Mouse (Mus musculus): ENCODE results near the gene Elane. TPM values are rescaled to one million over a fixed set of nuclear protein-coding genes. Genes with fewer than 3 reads are reported as not detected.

Elane gene
- polyA plus RNA-seq, 1 experiment from 2014 or later = 1.1 TPM

DNA sequence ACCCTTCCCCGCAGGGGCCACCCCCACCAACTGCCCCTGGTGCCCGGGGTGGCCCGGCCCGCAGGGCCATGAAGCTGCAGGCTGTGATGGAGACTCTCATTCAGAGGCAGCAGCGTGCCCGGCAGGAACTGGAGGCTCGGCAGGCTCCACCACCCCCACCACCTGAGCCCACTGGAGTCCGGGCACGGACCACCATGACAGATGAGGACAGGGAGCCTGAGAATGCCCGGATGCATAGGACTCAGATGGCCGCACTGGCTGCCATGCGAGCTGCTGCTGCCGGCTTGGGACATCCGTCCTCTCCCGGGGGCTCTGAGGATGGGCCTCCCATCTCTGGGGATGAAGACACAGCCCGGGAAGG lies 44.8 kb downstream of the Elane start:
- Histone ChIP-seq H3K9me3 (replicated peaks; ENCODE audit: control insufficient read depth, low read length) (no peaks in the 10 kb centered on the region), H3K27ac (ENCODE audit: low read length) (no peak overlapping the region), H3K27me3 (ENCODE audit: control insufficient read depth, insufficient read depth, low read length) (no peaks in the 10 kb centered on the region), H3K9ac (ENCODE audit: low read length) (no peak overlapping the region), H3K36me3 (ENCODE audit: control insufficient read depth, insufficient read depth) (no peaks in the 10 kb centered on the region), H3K4me2 (ENCODE audit: low read depth, low read length) (no peak overlapping the region), H3K4me1 (ENCODE audit: control insufficient read depth, insufficient read depth, low read length) (peaks cover 38% of the 10 kb centered on the region), H3K4me3 (ENCODE audit: low read length) (no peak overlapping the region)
- WGBS = 90% methylated on average over 16 of the region's 16 CpGs
- no peak for ATAC-seq (replicated peaks; ENCODE audit: extremely low read depth, insufficient read depth, low FRiP score)

DNA sequence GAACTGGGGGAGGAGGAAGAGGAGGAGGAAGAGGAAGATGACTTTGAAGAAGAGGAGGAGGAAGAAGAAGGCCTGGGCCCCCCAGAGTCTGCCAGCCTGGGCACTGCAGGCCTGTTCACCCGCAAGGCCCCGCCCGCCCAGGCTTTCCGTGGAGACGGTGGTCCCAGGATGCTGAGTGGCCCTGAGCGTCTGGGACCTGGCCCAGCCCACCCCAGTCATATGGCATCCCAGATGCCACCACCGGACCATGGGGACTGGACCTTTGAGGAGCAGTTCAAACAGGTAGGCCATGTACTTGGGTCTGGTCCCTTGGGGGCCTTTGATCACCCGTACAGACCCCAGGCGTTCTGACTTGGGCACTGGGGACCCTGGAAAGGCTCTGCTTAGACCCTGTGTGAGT lies 45.8 kb downstream of the Elane start:
- 83% methylated on average over 9 of the region's 9 CpGs for whole genome bisulfite sequencing
- Histone ChIP-seq H3K9me3 (replicated peaks; ENCODE audit: control insufficient read depth, low read length) (no peaks in the 10 kb centered on the region), H3K27ac (ENCODE audit: low read length) (no peak overlapping the region), H3K4me1 (ENCODE audit: control insufficient read depth, insufficient read depth, low read length) (peaks cover 40% of the 10 kb centered on the region), H3K4me3 (ENCODE audit: low read length) (no peak overlapping the region), H3K27me3 (ENCODE audit: control insufficient read depth, insufficient read depth, low read length) (no peaks in the 10 kb centered on the region), H3K4me2 (ENCODE audit: low read depth, low read length) (no peak overlapping the region), H3K36me3 (ENCODE audit: control insufficient read depth, insufficient read depth) (no peaks in the 10 kb centered on the region), H3K9ac (ENCODE audit: low read length) (no peak overlapping the region; the same call in 1 of the 2 replicates)
- no peak for ATAC-seq (replicated peaks; ENCODE audit: extremely low read depth, insufficient read depth, low FRiP score)

DNA sequence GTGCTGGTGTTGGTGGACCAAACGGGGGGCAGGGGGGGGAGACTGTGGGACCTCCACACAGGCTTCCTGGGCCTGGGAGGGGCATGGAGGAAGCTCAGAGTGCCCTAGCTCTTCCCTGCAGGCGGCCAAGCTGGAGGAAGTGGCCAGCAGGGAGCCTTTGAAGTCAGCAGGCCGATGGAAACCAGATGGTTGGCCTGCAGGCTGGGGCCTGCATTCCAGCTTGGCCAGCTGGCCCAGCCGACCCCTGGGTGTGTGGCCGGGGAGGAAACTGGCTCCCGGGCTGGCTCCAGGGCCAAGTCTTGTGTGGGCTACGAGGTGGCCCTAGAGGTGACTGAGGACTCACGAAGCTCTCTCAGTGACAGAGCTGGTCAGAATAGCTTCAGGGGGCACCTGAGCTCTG lies 46.7 kb downstream of the Elane start:
- no peak overlapping the region for H3K4me2 ChIP-seq (ENCODE audit: low read depth, low read length)
- no peaks in the 10 kb centered on the region for H3K36me3 ChIP-seq (ENCODE audit: control insufficient read depth, insufficient read depth)
- H3K27ac ChIP-seq (ENCODE audit: low read length) = peak overlapping the region; percentile 29; the same call in 1 of the 2 replicates
- WGBS = 13% methylated on average over 8 of the region's 8 CpGs
- H3K9me3 ChIP-seq (replicated peaks; ENCODE audit: control insufficient read depth, low read length) = no peaks in the 10 kb centered on the region
- H3K4me3 ChIP-seq (ENCODE audit: low read length) = no peak overlapping the region
- ATAC-seq (replicated peaks; ENCODE audit: extremely low read depth, insufficient read depth, low FRiP score) = no peak
- H3K9ac ChIP-seq (ENCODE audit: low read length) = peak overlapping the region; percentile 51
- H3K27me3 ChIP-seq (ENCODE audit: control insufficient read depth, insufficient read depth, low read length) = no peaks in the 10 kb centered on the region
- H3K4me1 ChIP-seq (ENCODE audit: control insufficient read depth, insufficient read depth, low read length) = peaks cover 50% of the 10 kb centered on the region

DNA sequence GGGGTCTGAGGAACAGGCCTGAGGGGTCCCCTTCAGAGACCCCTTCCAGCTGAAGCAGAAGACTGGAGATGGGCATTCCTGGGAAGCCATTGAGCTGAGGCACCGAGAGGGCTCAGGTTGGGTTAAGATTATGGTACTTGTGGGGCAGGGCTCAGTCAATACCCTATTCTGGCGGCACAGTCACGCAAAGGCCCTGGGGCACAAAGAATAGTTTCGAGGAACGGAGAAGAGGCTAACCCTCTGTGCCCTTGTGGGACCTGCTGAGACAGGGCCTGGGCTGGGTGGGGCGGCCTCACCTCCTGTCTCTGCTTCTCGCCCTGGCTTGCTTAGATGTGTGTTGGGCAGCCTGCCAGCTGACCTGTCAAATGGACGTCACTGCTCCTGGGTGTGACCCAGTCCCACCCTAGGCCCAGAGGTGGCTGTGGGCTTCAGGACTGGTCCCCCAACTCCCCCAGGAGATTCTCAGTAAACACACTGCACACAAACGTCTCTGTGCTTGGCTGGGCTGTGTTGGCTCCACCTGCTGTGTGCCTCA lies 47.2 kb downstream of the Elane start:
- Histone ChIP-seq H3K27me3 (ENCODE audit: control insufficient read depth, insufficient read depth, low read length) (no peaks in the 10 kb centered on the region), H3K36me3 (ENCODE audit: control insufficient read depth, insufficient read depth) (no peaks in the 10 kb centered on the region), H3K4me2 (ENCODE audit: low read depth, low read length) (no peak overlapping the region), H3K9me3 (replicated peaks; ENCODE audit: control insufficient read depth, low read length) (no peaks in the 10 kb centered on the region), H3K4me1 (ENCODE audit: control insufficient read depth, insufficient read depth, low read length) (peaks cover 54% of the 10 kb centered on the region), H3K4me3 (ENCODE audit: low read length) (no peak overlapping the region), H3K27ac (ENCODE audit: low read length) (0 out of 2 replicates have a peak overlapping the region, but pooled peaks have one; percentile 29), H3K9ac (ENCODE audit: low read length) (peak overlapping the region; percentile 51)
- no peak for ATAC-seq (replicated peaks; ENCODE audit: extremely low read depth, insufficient read depth, low FRiP score)
- WGBS = 58% methylated on average over 9 of the region's 9 CpGs

DNA sequence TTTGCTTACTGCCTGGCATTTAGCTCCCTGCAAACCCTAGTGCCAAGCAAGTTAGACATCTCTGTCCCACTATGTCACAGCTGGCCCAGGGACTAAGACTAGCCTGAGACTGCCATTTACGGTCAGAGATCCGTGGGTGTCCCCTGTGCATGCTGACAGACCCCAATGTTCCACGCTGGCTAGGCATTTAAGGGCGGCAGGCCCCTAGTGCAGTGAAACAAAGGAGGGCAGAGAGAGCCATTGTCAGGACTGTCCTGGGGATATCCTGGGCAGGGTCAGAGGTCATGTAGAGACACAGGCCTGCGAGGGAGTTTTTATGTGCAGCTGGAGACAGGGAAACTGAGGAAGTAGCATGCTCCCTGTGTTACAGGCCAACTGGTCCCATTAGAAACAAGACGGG lies 47.8 kb downstream of the Elane start:
- Histone ChIP-seq H3K4me2 (ENCODE audit: low read depth, low read length) (no peak overlapping the region), H3K27ac (ENCODE audit: low read length) (no peak overlapping the region), H3K4me3 (ENCODE audit: low read length) (no peak overlapping the region), H3K4me1 (ENCODE audit: control insufficient read depth, insufficient read depth, low read length) (peaks cover 52% of the 10 kb centered on the region), H3K27me3 (ENCODE audit: control insufficient read depth, insufficient read depth, low read length) (no peaks in the 10 kb centered on the region), H3K9ac (ENCODE audit: low read length) (no peak overlapping the region), H3K36me3 (ENCODE audit: control insufficient read depth, insufficient read depth) (no peaks in the 10 kb centered on the region), H3K9me3 (replicated peaks; ENCODE audit: control insufficient read depth, low read length) (no peaks in the 10 kb centered on the region)
- 72% methylated on average over 6 of the region's 6 CpGs for WGBS
- ATAC-seq (replicated peaks; ENCODE audit: extremely low read depth, insufficient read depth, low FRiP score) = no peak

DNA sequence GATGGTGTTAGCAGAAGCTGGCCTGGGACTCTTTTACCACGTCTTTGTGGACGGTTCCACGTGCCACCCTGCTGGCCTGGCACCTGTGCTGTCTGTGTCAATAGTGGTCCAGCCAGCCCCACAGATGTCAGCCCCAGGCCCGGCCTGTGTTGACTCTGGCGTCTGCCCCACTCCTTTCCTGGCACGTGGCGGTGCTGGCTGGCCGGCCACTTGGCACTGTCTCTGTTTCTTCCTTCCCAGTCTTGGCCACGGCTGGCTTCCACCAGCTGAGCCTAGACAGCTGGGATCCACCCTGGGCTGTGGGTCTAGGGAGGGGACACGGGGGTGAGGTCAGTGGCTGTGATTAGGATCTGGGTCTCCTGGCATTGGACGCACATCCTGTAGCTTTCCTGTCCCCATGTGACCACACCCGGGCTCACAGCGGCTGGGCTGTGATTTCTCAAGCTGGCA lies 48.2 kb downstream of the Elane start:
- Histone ChIP-seq H3K4me2 (ENCODE audit: low read depth, low read length) (no peak overlapping the region), H3K36me3 (ENCODE audit: control insufficient read depth, insufficient read depth) (no peaks in the 10 kb centered on the region)

DNA sequence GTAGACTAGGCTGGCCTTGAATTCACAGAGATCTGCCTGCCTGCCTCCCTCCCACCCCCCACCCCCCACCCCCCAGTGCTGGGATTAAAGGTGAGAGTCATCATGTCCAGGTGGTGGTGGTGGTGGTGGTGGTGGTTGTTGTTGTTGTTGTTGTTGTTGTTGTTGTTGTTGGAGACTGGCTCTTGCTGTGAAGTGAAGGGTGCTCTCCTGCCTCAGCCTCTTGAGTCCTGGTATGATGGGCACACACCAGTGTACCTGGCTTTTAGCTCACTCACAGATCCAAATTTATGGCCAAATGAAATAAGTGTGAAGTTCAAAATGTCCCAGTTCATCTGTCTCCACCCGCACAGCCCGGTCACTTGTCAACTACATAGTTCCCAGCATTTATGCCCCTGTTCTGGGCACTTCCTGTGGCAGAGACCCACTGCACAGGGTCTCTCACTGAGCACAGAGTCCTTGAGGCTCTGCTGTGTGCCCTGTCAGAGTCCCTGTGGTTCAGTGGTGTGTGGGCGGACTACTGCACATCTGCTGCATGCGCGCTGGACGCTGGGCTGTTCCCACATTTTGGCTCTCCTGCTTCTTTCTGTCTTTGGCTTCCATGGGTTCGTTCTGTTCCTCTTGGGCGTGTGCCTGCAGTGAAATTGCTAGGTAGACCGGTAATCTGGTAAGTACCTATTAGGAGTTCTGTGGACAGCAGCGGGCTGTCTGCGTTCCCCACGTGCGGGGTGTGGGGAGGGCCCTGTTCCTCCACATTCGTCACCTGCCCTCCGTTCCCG lies 48.9 kb downstream of the Elane start:
- Histone ChIP-seq H3K4me2 (ENCODE audit: low read depth, low read length) (no peak overlapping the region), H3K4me3 (ENCODE audit: low read length) (no peak overlapping the region), H3K4me1 (ENCODE audit: control insufficient read depth, insufficient read depth, low read length) (peaks cover 52% of the 10 kb centered on the region), H3K27ac (ENCODE audit: low read length) (no peak overlapping the region), H3K9ac (ENCODE audit: low read length) (no peak overlapping the region), H3K9me3 (replicated peaks; ENCODE audit: control insufficient read depth, low read length) (no peaks in the 10 kb centered on the region), H3K36me3 (ENCODE audit: control insufficient read depth, insufficient read depth) (no peaks in the 10 kb centered on the region), H3K27me3 (ENCODE audit: control insufficient read depth, insufficient read depth, low read length) (no peaks in the 10 kb centered on the region)
- ATAC-seq (replicated peaks; ENCODE audit: extremely low read depth, insufficient read depth, low FRiP score) = no peak
- WGBS = 87% methylated on average over 16 of the region's 16 CpGs

More for the DNA sequence above, 48.2 kb downstream of the Elane start:
- H3K27me3 ChIP-seq (ENCODE audit: control insufficient read depth, insufficient read depth, low read length) = no peaks in the 10 kb centered on the region
- 46% methylated on average over 13 of the region's 13 CpGs for WGBS
- no peak overlapping the region for H3K27ac ChIP-seq (ENCODE audit: low read length)
- no peak overlapping the region for H3K4me3 ChIP-seq (ENCODE audit: low read length)
- peaks cover 49% of the 10 kb centered on the region for H3K4me1 ChIP-seq (ENCODE audit: control insufficient read depth, insufficient read depth, low read length)
- H3K9ac ChIP-seq (ENCODE audit: low read length) = no peak overlapping the region
- no peaks in the 10 kb centered on the region for H3K9me3 ChIP-seq (replicated peaks; ENCODE audit: control insufficient read depth, low read length)
- ATAC-seq (replicated peaks; ENCODE audit: extremely low read depth, insufficient read depth, low FRiP score) = peak; percentile 52

DNA sequence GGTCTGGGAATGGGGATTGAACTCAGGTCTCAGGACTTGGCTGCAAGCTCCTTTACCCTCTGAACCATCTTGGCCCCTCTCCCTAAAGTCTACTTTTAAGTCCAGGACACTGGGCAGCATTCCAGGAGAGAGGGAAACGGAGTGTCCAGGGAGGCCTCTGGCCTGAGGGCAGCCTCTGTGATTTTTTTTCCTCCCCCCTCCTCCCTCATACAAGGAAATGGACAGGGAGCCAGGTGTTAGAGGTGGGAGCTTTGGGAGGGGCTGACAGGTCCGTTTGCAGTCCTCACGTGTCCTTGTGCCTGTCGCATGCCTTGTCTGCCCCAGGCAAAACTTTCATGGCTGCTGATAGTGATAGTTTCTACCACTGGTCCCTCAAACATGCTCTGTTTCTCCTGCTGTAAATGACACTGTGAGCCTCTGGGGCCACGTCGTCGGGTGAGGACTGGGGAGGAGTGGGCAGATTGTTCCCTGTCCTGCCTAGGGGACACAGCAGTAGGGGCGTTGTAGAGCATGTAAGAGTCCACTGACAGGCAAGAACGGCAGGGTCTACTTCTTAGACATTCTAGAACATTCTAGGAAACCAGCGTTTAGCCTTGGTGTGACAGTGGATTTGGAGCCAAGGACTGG lies 50.4 kb downstream of the Elane start:
- Histone ChIP-seq H3K36me3 (ENCODE audit: control insufficient read depth, insufficient read depth) (no peaks in the 10 kb centered on the region), H3K27ac (ENCODE audit: low read length) (peak overlapping the region; percentile 66), H3K27me3 (ENCODE audit: control insufficient read depth, insufficient read depth, low read length) (no peaks in the 10 kb centered on the region), H3K4me2 (ENCODE audit: low read depth, low read length) (peak overlapping the region; percentile 60), H3K4me1 (ENCODE audit: control insufficient read depth, insufficient read depth, low read length) (peaks cover 62% of the 10 kb centered on the region), H3K9me3 (replicated peaks; ENCODE audit: control insufficient read depth, low read length) (no peaks in the 10 kb centered on the region), H3K4me3 (ENCODE audit: low read length) (peak overlapping the region; percentile 36), H3K9ac (ENCODE audit: low read length) (no peak overlapping the region)
- 27% methylated on average over 10 of the region's 10 CpGs for WGBS
- no peak for ATAC-seq (replicated peaks; ENCODE audit: extremely low read depth, insufficient read depth, low FRiP score)

DNA sequence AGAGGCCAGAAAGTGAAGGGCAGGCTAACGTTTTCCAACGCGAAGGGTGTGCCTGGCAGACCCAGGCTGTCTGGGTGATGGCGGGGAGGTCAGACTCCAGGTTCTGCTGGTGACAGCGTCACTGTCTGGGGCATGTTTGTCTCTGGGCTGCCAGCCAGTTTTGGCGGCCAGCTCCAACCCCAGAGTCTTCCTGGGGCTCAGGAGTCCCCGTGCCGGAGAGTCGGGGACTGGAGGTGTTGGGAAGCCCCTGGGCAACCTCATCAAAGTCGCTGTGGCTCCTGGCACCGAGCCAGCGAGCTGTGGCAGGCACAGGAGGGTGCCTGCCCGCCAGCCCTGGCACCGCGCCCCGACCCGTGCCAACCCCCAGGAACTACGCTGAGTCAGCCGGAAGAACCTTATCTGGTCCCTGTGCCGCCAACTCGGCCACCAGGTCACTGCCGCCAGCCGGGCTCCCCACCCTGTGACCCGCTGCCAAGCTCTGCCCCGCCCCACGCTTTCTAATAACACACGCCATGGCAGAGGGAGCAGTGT lies 50.9 kb downstream of the Elane start:
- Histone ChIP-seq H3K9ac (ENCODE audit: low read length) (peak overlapping the region; percentile 52; the same call in 1 of the 2 replicates), H3K27me3 (ENCODE audit: control insufficient read depth, insufficient read depth, low read length) (no peaks in the 10 kb centered on the region), H3K4me2 (ENCODE audit: low read depth, low read length) (peak overlapping the region; percentile 60), H3K36me3 (ENCODE audit: control insufficient read depth, insufficient read depth) (no peaks in the 10 kb centered on the region), H3K4me3 (ENCODE audit: low read length) (peak overlapping the region; percentile 36), H3K9me3 (replicated peaks; ENCODE audit: control insufficient read depth, low read length) (no peaks in the 10 kb centered on the region), H3K27ac (ENCODE audit: low read length) (peak overlapping the region; percentile 66), H3K4me1 (ENCODE audit: control insufficient read depth, insufficient read depth, low read length) (peaks cover 62% of the 10 kb centered on the region)
- peak; percentile 80 for ATAC-seq (replicated peaks; ENCODE audit: extremely low read depth, insufficient read depth, low FRiP score)
- WGBS = 28% methylated on average over 27 of the region's 27 CpGs

All from heart, embryonic 16.5 days (tissue).